Mouse (Mus musculus) kidney, adult 18-20 months (tissue): Measurements from ENCODE around the gene Olfr891.
"Not testable (repeated sequence)": the region's sequence is repeated elsewhere in the genome, so short reads cannot be mapped to it uniquely, and the experiment has no call there.

Experiments
- DNase-seq: peaks from one replicate; pipeline ENCODE4 v3.0.0; 2021

Gene Olfr891

DNA sequence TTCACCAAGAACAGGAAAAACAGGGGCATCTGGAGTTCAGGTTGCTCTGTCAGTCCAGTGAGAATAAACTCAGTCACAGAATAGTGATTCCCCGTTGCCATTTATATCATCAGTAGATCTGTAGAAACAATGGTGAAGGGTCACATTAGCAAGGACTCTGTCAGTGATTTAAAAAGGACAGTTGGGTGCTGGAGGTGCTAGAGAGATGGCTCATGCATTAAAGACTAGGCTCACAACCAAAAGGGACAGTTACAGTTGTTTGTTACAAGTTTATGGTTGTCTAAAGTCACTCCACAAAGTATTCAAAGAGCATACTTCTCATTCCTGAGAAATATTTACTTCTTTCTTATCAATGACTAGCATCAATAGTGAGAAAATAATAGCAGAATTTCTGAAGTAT lies at the start of gene Olfr891:
Gene Olfr891, minus strand, starts transcription at position 101 of the 400 bp plus-strand sequence.
- no peak for DNase-seq

DNA sequence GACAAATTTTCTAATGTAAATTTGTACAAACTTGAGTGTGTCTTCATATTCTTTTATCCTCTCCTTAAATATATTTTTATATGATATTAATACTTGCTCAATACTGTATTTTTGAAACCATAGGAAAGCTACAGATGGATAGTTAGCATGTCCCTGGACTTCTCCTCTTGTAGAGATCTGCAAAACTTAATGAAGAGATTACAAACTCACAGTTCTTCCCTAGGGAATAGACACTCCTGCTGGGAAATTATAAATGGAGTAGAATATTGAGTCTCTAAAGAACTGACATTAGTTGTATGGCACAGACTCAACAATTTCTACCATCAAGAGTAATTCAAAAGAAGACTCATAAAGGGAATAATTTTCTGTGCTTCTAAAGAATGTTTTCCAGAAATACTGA lies 37.1 kb upstream of the Olfr891 start, which contains the start of gene Olfr894:
Gene Olfr894, plus strand, starts transcription at position 301 of the 400 bp plus-strand sequence.
- no peak for DNase-seq

DNA sequence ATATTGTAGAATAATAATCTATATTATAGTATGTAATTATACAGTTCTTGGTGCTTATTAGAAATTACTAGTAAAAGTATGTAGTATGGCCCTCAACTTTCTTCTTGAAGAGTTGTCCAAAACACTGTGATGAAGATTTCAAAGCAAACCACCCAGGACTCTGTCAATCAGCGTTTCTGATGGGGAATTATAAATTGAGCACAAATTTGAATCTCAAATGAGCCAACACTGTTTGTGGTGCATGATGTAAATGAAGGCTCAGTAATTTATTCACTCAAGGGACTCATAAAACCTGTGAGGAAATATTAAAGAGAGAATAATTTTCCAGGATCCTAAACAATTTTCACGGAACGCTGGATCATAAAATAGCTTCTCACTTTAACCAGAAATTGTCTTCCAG lies 27.4 kb upstream of the Olfr891 start, which contains the start of gene Olfr893:
Gene Olfr893, plus strand, starts transcription at position 301 of the 400 bp plus-strand sequence.
- no peak for DNase-seq

DNA sequence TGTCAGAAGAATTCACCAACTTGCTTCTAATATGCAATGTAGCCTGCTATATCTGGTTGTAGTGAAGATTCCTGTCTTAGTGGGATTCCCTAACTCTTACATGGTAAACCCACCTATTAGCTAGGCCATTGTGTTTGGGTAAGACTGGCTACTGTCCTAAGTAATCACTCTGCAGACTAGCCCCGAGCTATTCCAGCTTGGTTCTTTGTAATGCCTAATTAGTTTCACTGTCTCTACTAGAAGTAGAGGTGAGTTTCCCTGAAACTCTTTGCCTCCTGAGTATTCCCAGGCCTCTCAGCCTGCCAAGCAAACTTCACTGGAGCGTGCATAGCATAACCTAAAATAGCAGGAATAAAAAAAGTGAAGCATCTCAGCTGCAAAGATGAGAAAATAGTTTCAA lies 12.3 kb downstream of the Olfr891 start:
- not testable (repeated sequence) for DNase-seq

DNA sequence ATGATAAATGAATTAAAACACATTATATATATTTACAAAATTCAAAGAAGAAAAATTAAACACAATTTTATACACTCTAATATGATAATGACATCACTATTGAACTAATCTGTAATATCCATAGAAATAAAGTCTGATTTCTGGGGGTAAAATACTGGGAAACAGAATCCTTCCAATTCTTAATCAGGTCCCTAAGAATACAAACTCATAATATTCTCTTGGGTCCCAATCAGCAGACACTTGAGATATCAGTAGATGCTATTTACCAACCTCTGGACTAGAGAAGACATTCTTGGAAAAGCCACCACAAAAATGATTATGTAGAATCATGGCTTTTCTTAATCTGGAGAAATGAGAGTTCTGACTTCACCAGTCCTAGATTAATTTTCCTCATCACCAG lies 38.4 kb downstream of the Olfr891 start, which contains the start of gene Olfr890:
Gene Olfr890, plus strand, starts transcription at position 301 of the 400 bp plus-strand sequence.
- DNase-seq = no peak
